Mouse (Mus musculus) CH12.LX (cell line): ENCODE results near the gene Ston2. TPM values are rescaled to one million over a fixed set of nuclear protein-coding genes. Genes with fewer than 3 reads are reported as not detected.
A peak's percentile ranks its signal among the peaks of the same experiment; 100 is the strongest.

Experiments used
- DNase-seq: peaks from one replicate; pipeline ENCODE4 v3.0.0-alpha.2; 2013; ENCODE audit errors: extremely low read depth
- H3K27ac ChIP-seq: 2 replicates; pipeline ENCODE4 v1.5.1; 2012; ENCODE audit warnings: low read depth, mild to moderate bottlenecking, control low read depth, moderate library complexity; ENCODE audit not compliant: insufficient read depth
- H3K27me3 ChIP-seq: replicated peaks from 2 replicates; pipeline ENCODE3; 2012; ENCODE audit warnings: inconsistent platforms
- H3K36me3 ChIP-seq, 2 experiments: replicated peaks in 1 of 2; 2 replicates each; pipeline versions ENCODE3 to v1.6.1; 2012; ENCODE audit warnings: inconsistent platforms in 1 of 2, low read length in 1 of 2, mild to moderate bottlenecking in 1 of 2, mixed read lengths in 1 of 2, moderate library complexity in 1 of 2; ENCODE audit not compliant: control insufficient read depth in 1 of 2, insufficient read depth in 1 of 2
- H3K4me1 ChIP-seq, 2 experiments: 2 replicates each; pipeline ENCODE4 v1.6.1; 2012; ENCODE audit warnings: inconsistent platforms in 1 of 2, moderate library complexity in 1 of 2; ENCODE audit not compliant: insufficient read depth in 2 of 2, control insufficient read depth in 1 of 2
- H3K4me2 ChIP-seq: 2 replicates; pipeline ENCODE4 v1.6.1; 2012; ENCODE audit warnings: low read depth, mild to moderate bottlenecking, control low read depth; ENCODE audit not compliant: poor library complexity, insufficient read depth, severe bottlenecking
- H3K4me3 ChIP-seq, 3 experiments: fragments of 150-350 bp in 1 of 3; sonication (generic) in 1 of 3; replicated peaks in 1 of 3; 2 replicates each; pipeline versions ENCODE3 to v1.5.1; 2011 to 2012; ENCODE audit warnings: low read depth in 2 of 3, low read length in 2 of 3, mild to moderate bottlenecking in 2 of 3, moderate library complexity in 2 of 3, control low read depth in 1 of 3, improper control_type of control experiment in 1 of 3, inconsistent platforms in 1 of 3, mixed read lengths in 1 of 3; ENCODE audit not compliant: poor library complexity in 1 of 3
- H3K79me2 ChIP-seq: replicated peaks from 2 replicates; pipeline ENCODE4 v1.6.1; 2012; ENCODE audit warnings: mild to moderate bottlenecking, moderate library complexity; ENCODE audit not compliant: control insufficient read depth, poor library complexity, insufficient read depth, severe bottlenecking; ENCODE audit errors: extremely low read depth
- H3K9ac ChIP-seq: 2 replicates; pipeline ENCODE4 v1.6.1; 2012; ENCODE audit warnings: low read depth, mild to moderate bottlenecking, control low read depth, moderate library complexity; ENCODE audit not compliant: insufficient read depth
- H3K9me3 ChIP-seq: replicated peaks from 2 replicates; pipeline ENCODE3; 2012; ENCODE audit warnings: low read length, inconsistent platforms, mixed read lengths
- BHLHE40 ChIP-seq: IDR thresholded peaks from 2 replicates; pipeline ENCODE4 v1.6.1; 2011; ENCODE audit warnings: mild to moderate bottlenecking, low read depth, low read length, improper control_type of control experiment
- CTCF ChIP-seq, 2 experiments: IDR thresholded peaks in 1 of 2; conservative IDR thresholded peaks in 1 of 2; 2 replicates each; pipeline ENCODE4 v1.5.1; 2011 to 2012; ENCODE audit warnings: low read depth in 2 of 2, low read length in 2 of 2, improper control_type of control experiment in 1 of 2, inconsistent platforms in 1 of 2, mild to moderate bottlenecking in 1 of 2, moderate library complexity in 1 of 2
- EP300 ChIP-seq: IDR thresholded peaks from 2 replicates; pipeline ENCODE4 v1.6.1; 2011; ENCODE audit warnings: low read length, improper control_type of control experiment
- GABPA ChIP-seq: IDR thresholded peaks from 2 replicates; pipeline ENCODE4 v1.6.1; 2012; ENCODE audit warnings: low read depth, low read length, improper control_type of control experiment, inconsistent platforms; ENCODE audit not compliant: insufficient replicate concordance
- JUND ChIP-seq: conservative IDR thresholded peaks from 2 replicates; pipeline ENCODE4 v1.6.1; 2011; ENCODE audit warnings: low read depth, low read length, improper control_type of control experiment
- MAFK ChIP-seq: IDR thresholded peaks from 2 replicates; pipeline ENCODE4 v1.6.1; 2011; ENCODE audit warnings: low read length, improper control_type of control experiment; ENCODE audit not compliant: insufficient replicate concordance
- MAX ChIP-seq: IDR thresholded peaks from 2 replicates; pipeline ENCODE4 v1.6.1; 2011; ENCODE audit warnings: low read length, improper control_type of control experiment
- MEF2A ChIP-seq: IDR thresholded peaks from 2 replicates; pipeline ENCODE4 v1.6.1; 2014; ENCODE audit warnings: low read depth, mild to moderate bottlenecking, inconsistent platforms, low read length, improper control_type of control experiment, borderline replicate concordance
- MXI1 ChIP-seq: IDR thresholded peaks from 2 replicates; pipeline ENCODE4 v1.6.1; 2011; ENCODE audit warnings: mild to moderate bottlenecking, low read depth, low read length, improper control_type of control experiment
- MYC ChIP-seq: IDR thresholded peaks from 2 replicates; pipeline ENCODE4 v1.6.1; 2011; ENCODE audit warnings: low read depth, mild to moderate bottlenecking, improper control_type of control experiment, low read length
- NELFE ChIP-seq: IDR thresholded peaks from 2 replicates; pipeline ENCODE4 v1.6.1; 2011; ENCODE audit warnings: low read depth, low read length, improper control_type of control experiment
- POLR2A ChIP-seq: IDR thresholded peaks from 2 replicates; pipeline ENCODE4 v1.6.1; 2011; ENCODE audit warnings: low read depth, mild to moderate bottlenecking, improper control_type of control experiment, low read length
- RAD21 ChIP-seq: IDR thresholded peaks from 2 replicates; pipeline ENCODE4 v1.6.1; 2011; ENCODE audit warnings: low read depth, mild to moderate bottlenecking, low read length, improper control_type of control experiment, moderate library complexity
- SMC3 ChIP-seq: IDR thresholded peaks from 2 replicates; pipeline ENCODE4 v1.6.1; 2011; ENCODE audit warnings: low read depth, low read length, improper control_type of control experiment
- USF2 ChIP-seq: conservative IDR thresholded peaks from 2 replicates; pipeline ENCODE4 v1.6.1; 2011; ENCODE audit warnings: low read depth, low read length, improper control_type of control experiment
- ZNF384 ChIP-seq: IDR thresholded peaks from 2 replicates; pipeline ENCODE4 v1.6.1; 2012; ENCODE audit warnings: low read depth, low read length, improper control_type of control experiment, inconsistent platforms
- dilution Hi-C: fragments of 300-500 bp; cut with MboI; formaldehyde crosslinking; loops from 2 replicates; pipeline ENCODE4 v1.14.3; 2020; ENCODE audit warnings: low sequenced_read_pairs; ENCODE audit not compliant: extremely low pct_unique_long_range_greater_than_20kb, extremely low pct_ligation_motif_present
- in situ Hi-C: fragments of 300-500 bp; cut with MboI; formaldehyde crosslinking; loops from 3 replicates; pipeline ENCODE4 v1.14.3; 2019; ENCODE audit warnings: low sequenced_read_pairs, low pct_ligation_motif_present, low pct_unique_long_range_greater_than_20kb, mixed read lengths
- polyA plus RNA-seq: library from polyadenylated mRNA; unstranded; fragments of >175 nt; gene quantifications from 2 replicates; pipeline ENCODE4 v1.2.1, GENCODE M21; 2012; ENCODE audit warnings: low read depth; ENCODE audit not compliant: insufficient read length
- total RNA-seq, 2 experiments: library from RNA; depleted of rRNA; stranded (reverse); fragments of 300-350 nt in 1 of 2; fragments of >200 nt in 1 of 2; gene quantifications; 2 replicates each; pipeline ENCODE4 v1.2.3; 2012 to 2014

Ston2 gene
- total and polyA plus RNA-seq, 3 experiments: 0.21 to 0.34 TPM; not detected in 1

- Histone ChIP-seq H3K4me3 (no peak overlapping the region), H3K36me3 (no peaks in the 10 kb centered on the region), H3K79me2 (no peaks in the 10 kb centered on the region), H3K27me3 (no peaks in the 10 kb centered on the region), H3K4me2 (no peak overlapping the region), H3K4me1 (peaks cover 2 to 19% of the 10 kb centered on the region in 2 experiments; a peak in 2 of 4 replicates), H3K27ac (no peak overlapping the region), H3K9me3 (peaks cover 3% of the 10 kb centered on the region), H3K9ac (no peak overlapping the region)
- no peak for DNase-seq
- in situ Hi-C loops: loop anchor here (10.0 kb wide), 1 partner anchor 119 kb away; no protein-coding TSS in a partner anchor
- no peak for TF ChIP-seq MAFK
- TF ChIP-seq GABPA: no peak
- no peak for TF ChIP-seq USF2
- no peak for TF ChIP-seq MXI1
- no peak for TF ChIP-seq POLR2A
- TF ChIP-seq RAD21: no peak
- dilution Hi-C loops: no loop called here
Measured at GRCm38 (mm10) chr12:91675937-91676336, 112.2 kb downstream of the Ston2 start.

DNA sequence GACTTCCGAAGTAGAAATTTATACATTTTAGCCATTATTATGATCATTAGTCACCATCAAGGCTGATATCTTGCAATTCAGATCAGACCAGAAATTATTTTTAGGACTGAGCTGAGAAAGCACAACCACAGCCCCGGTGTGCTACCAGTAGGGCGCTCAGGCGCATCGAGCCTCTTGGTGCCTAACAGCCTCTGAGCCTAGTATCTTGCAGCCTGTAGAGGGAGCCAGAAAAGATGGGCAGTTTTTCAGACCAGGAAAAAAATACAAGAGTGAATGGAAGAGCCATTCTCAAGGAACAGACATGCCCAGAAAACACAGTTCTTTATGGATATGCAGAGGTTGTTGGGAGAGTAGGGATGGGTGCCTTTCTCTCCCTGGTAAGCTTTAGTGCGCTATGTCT is 115.0 kb downstream of the Ston2 start:
- DNase-seq: peak; percentile 66
- no peaks in the 10 kb centered on the region for H3K79me2 ChIP-seq
- dilution Hi-C loops: no loop called here
- H3K4me3 ChIP-seq: no peak overlapping the region
- H3K4me2 ChIP-seq: no peak overlapping the region
- no peaks in the 10 kb centered on the region for H3K9me3 ChIP-seq
- in situ Hi-C loops: loop anchor here (10.0 kb wide), 1 partner anchor 122 kb away; no protein-coding TSS in a partner anchor
- peaks cover 8 to 31% of the 10 kb centered on the region in 2 experiments for H3K4me1 ChIP-seq
- TF ChIP-seq CTCF (conservative IDR thresholded peaks at IDR 0.05 in 1 of 2, IDR thresholded peaks at IDR 0.05 in 1 of 2; ENCODE audit: low read depth in 2 of 2, low read length in 2 of 2) (peak; percentile 23 to 78; a peak in 2 of 4 replicates), ZNF384 (peak; percentile 55; the same call in 1 of the 2 replicates), EP300 (no peak), JUND (no peak), MEF2A (peak; percentile 17; the same call in 1 of the 2 replicates), MYC (no peak), RAD21 (peak; percentile 46), NELFE (no peak), BHLHE40 (no peak), SMC3 (peak; percentile 70), MAX (no peak)
- TF ChIP-seq, all 38 proteins: peak for 5
- Histone ChIP-seq H3K27ac (no peak overlapping the region), H3K27me3 (no peaks in the 10 kb centered on the region), H3K36me3 (no peaks in the 10 kb centered on the region), H3K9ac (no peak overlapping the region)
